Mouse (Mus musculus) heart, postnatal 0 days (tissue): Measurements from ENCODE around the gene Rem2. TPM values are rescaled to one million over a fixed set of nuclear protein-coding genes. Genes with fewer than 3 reads are reported as not detected.
A peak's percentile ranks its signal among the peaks of the same experiment; 100 is the strongest.

Source experiments
- ATAC-seq: fragments of 200-750 bp; cut with Nextera tagmentation; 2 replicates; pipeline ENCODE4 v1.8.0; 2017; ENCODE audit warnings: low read depth, moderate number of reproducible peaks, moderate library complexity; ENCODE audit not compliant: insufficient read depth
- DNase-seq: peaks from one replicate; pipeline ENCODE4 v3.0.0-alpha.2; 2016; ENCODE audit warnings: low spot score
- H3K27ac ChIP-seq: fragments of 300-500 bp; sonication (generic); 2 replicates; pipeline ENCODE4 v1.5.1; 2014; ENCODE audit warnings: low read depth, mild to moderate bottlenecking
- H3K27me3 ChIP-seq: fragments of 300-500 bp; sonication (generic); 2 replicates; pipeline ENCODE4 v1.6.1; 2014; ENCODE audit warnings: low read length, mixed read lengths; ENCODE audit not compliant: control insufficient read depth, insufficient read depth
- H3K36me3 ChIP-seq: fragments of 300-500 bp; sonication (generic); replicated peaks from 2 replicates; pipeline ENCODE4 v1.6.1; 2014; ENCODE audit warnings: low read length, mixed read lengths; ENCODE audit not compliant: control insufficient read depth, insufficient read depth
- H3K4me1 ChIP-seq: fragments of 300-500 bp; sonication (generic); 2 replicates; pipeline ENCODE4 v1.6.1; 2014; ENCODE audit warnings: antibody characterized with exemption; ENCODE audit not compliant: control insufficient read depth, insufficient read depth
- H3K4me2 ChIP-seq: fragments of 300-500 bp; sonication (generic); 2 replicates; pipeline ENCODE4 v1.6.1; 2014; ENCODE audit warnings: low read depth, mild to moderate bottlenecking, low read length, moderate library complexity
- H3K4me3 ChIP-seq: fragments of 300-500 bp; sonication (generic); 2 replicates; pipeline ENCODE4 v1.5.1; 2014; ENCODE audit warnings: low read depth, low read length
- H3K9ac ChIP-seq: fragments of 300-500 bp; sonication (generic); replicated peaks from 2 replicates; pipeline ENCODE4 v1.6.1; 2014; ENCODE audit warnings: low read depth, low read length, mixed read lengths
- H3K9me3 ChIP-seq: fragments of 300-500 bp; sonication (generic); replicated peaks from 2 replicates; pipeline ENCODE4 v1.6.1; 2016; ENCODE audit warnings: low read length; ENCODE audit not compliant: control insufficient read depth
- CTCF ChIP-seq: IDR thresholded peaks from 2 replicates; pipeline ENCODE4 v1.5.1; 2016; ENCODE audit warnings: antibody characterized with exemption, control low read depth, low read depth
- EP300 ChIP-seq: IDR thresholded peaks from 2 replicates; pipeline ENCODE4 v1.6.1; 2016; ENCODE audit warnings: antibody characterized with exemption, low read depth
- WGBS: fragments of 180-500 bp; shearing (Covaris S2); extraction: QIAGEN DNeasy Blood & Tissue Kit; methylation state at CpG from one replicate; pipeline ENCODE4 v1.1.7; 2014; 5-methylcytosine and 5-hydroxymethylcytosine counted together
- polyA plus RNA-seq: library from polyadenylated mRNA; unstranded; fragments of >200 nt; fragmentation: Nextera tagmentation; extraction: Ambion mirVana; gene quantifications from 2 replicates; pipeline ENCODE4 v1.2.1, GENCODE M21; 2015
- total RNA-seq: library from RNA; depleted of rRNA; stranded (reverse); fragments of >200 nt; gene quantifications from 2 replicates; pipeline ENCODE4 v1.2.3, GENCODE M21; 2014; ENCODE audit warnings: low replicate concordance

The Rem2 gene
- total and polyA plus RNA-seq, 2 experiments from 2014 or later = 0.27 TPM; not detected in 1

DNA sequence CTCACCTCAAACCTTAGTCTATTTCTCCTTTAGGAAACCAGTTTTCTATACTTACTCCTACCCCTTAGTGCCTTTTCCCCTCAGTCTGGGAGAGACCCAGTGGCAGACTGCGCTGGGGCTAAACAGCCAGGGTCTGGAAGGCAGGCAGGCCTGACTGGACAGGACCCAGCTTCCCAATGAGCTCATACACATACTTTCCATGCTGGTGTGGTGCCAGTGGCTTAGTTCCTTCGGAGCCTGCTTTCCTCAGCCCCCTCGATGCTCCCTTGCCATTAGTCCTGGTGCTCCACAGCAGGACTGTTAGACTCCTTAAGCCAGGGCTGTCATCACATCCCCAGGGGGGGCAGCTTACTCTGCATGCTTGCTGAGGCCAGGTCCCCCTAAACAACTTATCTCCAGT is 30.4 kb upstream of the Rem2 start:
- Histone ChIP-seq H3K9me3 (no peaks in the 10 kb centered on the region), H3K27me3 (no peaks in the 10 kb centered on the region), H3K27ac (peak overlapping the region; percentile 32; the same call in 1 of the 2 replicates), H3K4me3 (no peak overlapping the region), H3K36me3 (peaks cover 10% of the 10 kb centered on the region; the same call in 1 of the 2 replicates), H3K9ac (no peak overlapping the region), H3K4me2 (no peak overlapping the region), H3K4me1 (peaks cover 7% of the 10 kb centered on the region; the same call in 1 of the 2 replicates)
- ATAC-seq = 0 out of 2 replicates have a peak, but pooled peaks have one; percentile 40
- TF ChIP-seq EP300 = no peak
- TF ChIP-seq CTCF = no peak
- no peak for DNase-seq
- 21% methylated on average over 3 of the region's 3 CpGs for WGBS

DNA sequence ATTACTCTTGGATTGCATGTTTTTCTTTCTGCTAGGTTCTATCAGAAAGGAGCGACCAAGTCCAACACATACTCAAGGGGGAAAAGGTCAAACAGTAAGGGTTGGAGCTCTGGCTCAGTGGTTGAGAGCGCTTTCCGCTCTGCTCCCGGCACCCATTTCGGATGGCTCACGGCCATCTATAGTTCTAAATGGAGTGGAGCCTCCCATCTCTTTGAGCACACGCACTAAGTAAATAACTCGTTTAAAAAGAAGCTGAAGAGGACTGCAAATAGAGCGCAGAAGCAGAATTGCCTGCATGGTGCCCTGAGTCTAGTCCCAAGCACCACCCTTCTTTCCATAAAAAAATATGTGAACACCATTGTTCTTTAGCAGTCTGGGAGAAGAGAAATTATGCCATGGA is 22.3 kb upstream of the Rem2 start:
- H3K27ac ChIP-seq = no peak overlapping the region
- no peak overlapping the region for H3K9ac ChIP-seq
- DNase-seq (no peak), ATAC-seq (no peak)
- H3K4me1 ChIP-seq = no peaks in the 10 kb centered on the region
- TF ChIP-seq EP300 (no peak), CTCF (no peak)
- H3K36me3 ChIP-seq = no peaks in the 10 kb centered on the region
- H3K9me3 ChIP-seq = no peaks in the 10 kb centered on the region
- H3K4me3 ChIP-seq = no peak overlapping the region
- 86% methylated on average over 9 of the region's 9 CpGs for WGBS
- no peak overlapping the region for H3K4me2 ChIP-seq
- no peaks in the 10 kb centered on the region for H3K27me3 ChIP-seq

DNA sequence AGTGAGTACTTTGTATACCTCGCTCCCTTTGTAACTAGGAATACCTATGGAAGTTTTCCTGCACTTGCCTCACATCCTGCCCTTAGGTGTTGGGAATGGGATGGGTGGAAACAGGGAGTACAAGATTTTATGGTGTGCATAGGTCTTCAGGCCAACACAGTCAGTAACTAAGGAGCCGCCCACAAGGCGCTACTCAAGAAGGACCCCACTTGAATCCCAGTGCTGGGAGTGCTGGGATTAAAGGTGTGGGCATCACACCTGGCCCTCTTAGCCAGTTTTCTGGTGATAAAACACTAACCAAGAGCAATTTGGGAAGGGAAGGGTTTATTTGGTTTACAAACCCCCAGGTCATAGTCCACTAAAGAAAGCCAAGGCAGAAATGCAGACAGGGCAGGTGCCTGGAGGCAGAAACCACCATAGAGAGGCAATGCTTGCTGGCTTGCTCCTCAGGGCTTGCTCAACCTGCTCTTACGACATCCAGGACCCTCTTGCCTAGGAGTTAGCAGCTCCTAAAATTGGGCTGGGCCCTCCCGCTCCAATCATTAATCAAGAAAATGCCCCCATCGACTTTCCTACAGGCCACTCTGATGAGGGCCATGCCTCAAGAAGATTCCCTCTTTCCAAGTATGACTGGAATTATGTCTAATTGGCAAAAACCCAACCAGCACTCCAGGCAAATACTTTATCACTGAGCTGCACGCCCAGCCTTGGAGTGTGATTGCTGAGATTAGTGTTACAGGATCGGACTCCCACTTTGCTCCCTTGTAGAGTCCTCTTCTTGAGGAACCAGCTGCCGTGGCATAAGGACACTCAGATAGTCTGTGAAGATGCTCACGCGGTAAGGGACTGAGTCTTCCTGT is 21.0 kb upstream of the Rem2 start:
- ATAC-seq (no peak), DNase-seq (no peak)
- Histone ChIP-seq H3K4me1 (no peaks in the 10 kb centered on the region), H3K4me3 (no peak overlapping the region), H3K9me3 (no peaks in the 10 kb centered on the region), H3K27me3 (no peaks in the 10 kb centered on the region), H3K4me2 (no peak overlapping the region), H3K36me3 (no peaks in the 10 kb centered on the region), H3K9ac (no peak overlapping the region), H3K27ac (no peak overlapping the region)
- 60% methylated on average over 11 of the region's 11 CpGs for WGBS
- no peak for TF ChIP-seq CTCF
- TF ChIP-seq EP300 = no peak

DNA sequence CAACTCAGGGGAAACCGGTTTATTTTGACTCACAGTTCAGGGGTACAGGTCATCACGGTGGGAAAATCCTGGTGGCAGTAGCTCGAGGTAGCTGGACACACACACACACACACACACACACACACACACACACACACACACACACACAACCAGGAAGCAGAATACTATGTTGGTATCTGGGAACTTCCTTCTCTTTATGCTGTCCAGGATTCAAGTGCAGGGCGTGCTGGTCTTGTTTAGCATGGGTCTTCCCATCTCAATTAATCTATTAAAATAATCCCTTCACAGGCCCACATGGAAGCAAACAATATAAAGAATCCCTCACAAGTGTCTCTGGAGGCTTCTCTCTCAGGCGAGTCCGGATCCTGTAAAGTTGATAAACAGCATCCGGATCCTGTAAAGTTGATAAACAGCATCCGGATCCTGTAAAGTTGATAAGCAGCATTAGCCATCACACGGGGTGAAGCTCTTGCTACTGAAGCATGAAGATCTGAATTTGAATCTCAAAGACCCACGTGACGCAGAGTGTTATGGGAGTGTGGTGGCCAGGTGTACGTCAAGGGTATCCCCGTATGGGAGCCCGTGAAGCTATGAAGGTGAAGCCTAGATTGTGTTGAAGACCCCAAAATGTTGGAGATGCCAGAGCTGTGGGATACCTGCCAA is 17.9 kb upstream of the Rem2 start:
- H3K9me3 ChIP-seq = no peaks in the 10 kb centered on the region
- no peak for ATAC-seq

DNA sequence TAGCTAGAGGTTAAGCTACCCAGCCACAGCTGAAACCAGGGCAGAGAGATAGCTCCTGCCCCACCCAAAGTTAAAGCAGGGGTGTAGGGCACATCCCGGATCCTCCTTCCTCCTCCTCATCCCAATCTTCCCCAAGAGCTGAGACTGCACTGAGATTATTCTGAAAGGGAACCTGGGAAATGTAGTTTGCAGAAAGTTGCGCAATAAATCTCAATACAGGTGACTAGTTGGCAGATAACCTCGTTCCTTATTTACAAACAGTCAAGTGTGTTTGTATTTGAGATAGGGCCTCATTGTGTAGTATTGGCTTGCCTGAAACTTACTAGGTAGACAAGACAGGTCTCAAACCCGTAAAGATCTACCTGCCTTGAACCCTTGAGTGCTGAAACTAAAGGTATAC is 13.8 kb upstream of the Rem2 start:
- Histone ChIP-seq H3K36me3 (peaks cover 10% of the 10 kb centered on the region), H3K9ac (no peak overlapping the region), H3K27me3 (no peaks in the 10 kb centered on the region), H3K4me2 (no peak overlapping the region), H3K9me3 (no peaks in the 10 kb centered on the region), H3K4me3 (no peak overlapping the region), H3K27ac (no peak overlapping the region), H3K4me1 (no peaks in the 10 kb centered on the region)
- TF ChIP-seq EP300 (no peak), CTCF (no peak)
- WGBS = 75% methylated on average over 4 of the region's 4 CpGs
- ATAC-seq (no peak), DNase-seq (no peak)

More for the DNA sequence above, 17.9 kb upstream of the Rem2 start:
- Histone ChIP-seq H3K27ac (no peak overlapping the region), H3K4me1 (no peaks in the 10 kb centered on the region), H3K36me3 (no peaks in the 10 kb centered on the region), H3K4me2 (no peak overlapping the region), H3K4me3 (no peak overlapping the region), H3K27me3 (no peaks in the 10 kb centered on the region), H3K9ac (no peak overlapping the region)
- DNase-seq = no peak
- 60% methylated on average over 14 of the region's 14 CpGs for WGBS
- TF ChIP-seq EP300 (no peak), CTCF (no peak)
